Mouse (Mus musculus): Measurements from ENCODE around the gene Olfr59. TPM values are rescaled to one million over a fixed set of nuclear protein-coding genes. Genes with fewer than 3 reads are reported as not detected.

Gene Olfr59
- polyA plus RNA-seq, 2 experiments = not detected

GRCm38 (mm10) chr11:74337931-74338330, 54.4 kb downstream of the Olfr59 start, which contains the start of gene Olfr410:
Olfr410 (minus strand) TSS chr11:74338031.
- H3K27ac ChIP-seq (replicated peaks; ENCODE audit: low read depth, low read length) = no peak within 1 kb of the TSS
- H3K4me3 ChIP-seq (replicated peaks; ENCODE audit: low read length) = no peak within 1 kb of the TSS
- ATAC-seq (ENCODE audit: low FRiP score, low read depth) (no peak), DNase-seq (ENCODE audit: low spot score) (no peak)
- TF ChIP-seq POLR2A (IDR thresholded peaks at IDR 0.05; ENCODE audit: borderline replicate concordance, extremely low read depth, insufficient read depth, insufficient read length) = no peak
- no peaks in the 10 kb centered on the region for H3K27me3 ChIP-seq (ENCODE audit: control insufficient read depth, insufficient read depth, low read length)
- no peak within 1 kb of the TSS for H3K4me2 ChIP-seq (replicated peaks; ENCODE audit: low read depth, low read length, severe bottlenecking)
- H3K4me1 ChIP-seq (ENCODE audit: control insufficient read depth, insufficient read depth, low read length) = no peaks in the 10 kb centered on the region
- no peaks in the 10 kb centered on the region for H3K36me3 ChIP-seq (ENCODE audit: control insufficient read depth, insufficient read depth, low read length)
- 86% methylated on average over 6 of the region's 6 CpGs for WGBS
- no peaks in the 10 kb centered on the region for H3K9me3 ChIP-seq (ENCODE audit: control insufficient read depth, low read length)
- no peak within 1 kb of the TSS for H3K9ac ChIP-seq (ENCODE audit: low read depth, low read length, severe bottlenecking)

Other genes starting within 250 kb of the Olfr59 start
- gene Olfr139, start 227.2 kb upstream of the Olfr59 start, polyA plus RNA-seq (2012; rRNA removed) = not detected in 2 replicates
- not detected in 2 replicates for gene Olfr139, start 227.2 kb upstream of the Olfr59 start, polyA plus RNA-seq (2014; fragmentation: Nextera tagmentation; extraction: Ambion mirVana)
- gene Olfr399, start 227.1 kb upstream of the Olfr59 start, polyA plus RNA-seq (2012; rRNA removed) = not detected in 2 replicates
- gene Olfr399, start 227.1 kb upstream of the Olfr59 start, polyA plus RNA-seq (2014; fragmentation: Nextera tagmentation; extraction: Ambion mirVana) = not detected in 2 replicates
- not detected in 2 replicates for gene Zfp616, start 213.8 kb upstream of the Olfr59 start, polyA plus RNA-seq (2012; rRNA removed)
- gene Zfp616, start 213.8 kb upstream of the Olfr59 start, polyA plus RNA-seq (2014; fragmentation: Nextera tagmentation; extraction: Ambion mirVana) = not detected in 2 replicates
- gene Olfr401, start 170.0 kb upstream of the Olfr59 start, polyA plus RNA-seq (2012; rRNA removed) = not detected in 2 replicates
- not detected in 2 replicates for gene Olfr401, start 170.0 kb upstream of the Olfr59 start, polyA plus RNA-seq (2014; fragmentation: Nextera tagmentation; extraction: Ambion mirVana)
- gene Olfr402, start 130.2 kb upstream of the Olfr59 start, polyA plus RNA-seq (2012; rRNA removed) = not detected in 2 replicates
- gene Olfr402, start 130.2 kb upstream of the Olfr59 start, polyA plus RNA-seq (2014; fragmentation: Nextera tagmentation; extraction: Ambion mirVana) = not detected in 2 replicates
- not detected in 2 replicates for gene Olfr403, start 97.5 kb upstream of the Olfr59 start, polyA plus RNA-seq (2012; rRNA removed)
- gene Olfr403, start 97.5 kb upstream of the Olfr59 start, polyA plus RNA-seq (2014; fragmentation: Nextera tagmentation; extraction: Ambion mirVana) = not detected in 2 replicates
- gene Olfr43, start 72.4 kb upstream of the Olfr59 start, polyA plus RNA-seq (2012; rRNA removed) = not detected in 2 replicates
- gene Olfr43, start 72.4 kb upstream of the Olfr59 start, polyA plus RNA-seq (2014; fragmentation: Nextera tagmentation; extraction: Ambion mirVana) = not detected in 2 replicates
- not detected in 2 replicates for gene Olfr406, start 23.9 kb upstream of the Olfr59 start, polyA plus RNA-seq (2012; rRNA removed)
- gene Olfr406, start 23.9 kb upstream of the Olfr59 start, polyA plus RNA-seq (2014; fragmentation: Nextera tagmentation; extraction: Ambion mirVana) = not detected in 2 replicates
- not detected in 2 replicates for gene Olfr410, start 54.3 kb downstream of the Olfr59 start, polyA plus RNA-seq (2012; rRNA removed)
- not detected in 2 replicates for gene Olfr410, start 54.3 kb downstream of the Olfr59 start, polyA plus RNA-seq (2014; fragmentation: Nextera tagmentation; extraction: Ambion mirVana)
- not detected in 2 replicates for gene Olfr411, start 68.9 kb downstream of the Olfr59 start, polyA plus RNA-seq (2012; rRNA removed)
- not detected in 2 replicates for gene Olfr411, start 68.9 kb downstream of the Olfr59 start, polyA plus RNA-seq (2014; fragmentation: Nextera tagmentation; extraction: Ambion mirVana)
- not detected in 2 replicates for gene Olfr412, start 78.3 kb downstream of the Olfr59 start, polyA plus RNA-seq (2012; rRNA removed)
- gene Olfr412, start 78.3 kb downstream of the Olfr59 start, polyA plus RNA-seq (2014; fragmentation: Nextera tagmentation; extraction: Ambion mirVana) = not detected in 2 replicates